Comparison of ENCODE assay signal across 8 mouse cellular contexts in genomic region chr1:85703245-85704186, GRCm38 (mm10). TPM values are rescaled to one million over a fixed set of nuclear protein-coding genes. Genes with fewer than 3 reads are reported as not detected.
DNase-seq lines count a peak whose midpoint lies in the region; ATAC-seq lines count a peak whose summit lies in the region.

No protein-coding gene starts in this region.

- H3K36me3 ChIP-seq in intestine, embryonic 14.5 days (ENCODE audit: control insufficient read depth, insufficient read depth, low read length), result no peaks in the 10 kb centered on the region

- ATAC-seq in intestine, embryonic 14.5 days (replicated peaks; ENCODE audit: low FRiP score, low TSS enrichment, low read depth), result peak; percentile 97
- ATAC-seq in megakaryocyte progenitor cell, adult 5-6 weeks (replicated peaks; ENCODE audit: poor library complexity), result peak; percentile 95

- peak overlapping the region; percentile 61 for H3K27ac ChIP-seq in intestine, embryonic 14.5 days (ENCODE audit: low read depth)

- H3K9ac ChIP-seq in intestine, embryonic 14.5 days (ENCODE audit: low read length), result peak overlapping the region; percentile 27; the same call in 1 of the 2 replicates

- 22% methylated on average over 22 of the region's 22 CpGs for WGBS in intestine, embryonic 14.5 days

- H3K4me1 ChIP-seq in intestine, embryonic 14.5 days (replicated peaks; ENCODE audit: control insufficient read depth, insufficient read depth, low read length), result no peaks in the 10 kb centered on the region

- H3K4me3 ChIP-seq in intestine, embryonic 14.5 days (ENCODE audit: low read depth, low read length), result peak overlapping the region; percentile 36

- H3K27me3 ChIP-seq in intestine, embryonic 14.5 days (replicated peaks; ENCODE audit: control insufficient read depth, insufficient read depth, low read length), result no peaks in the 10 kb centered on the region

- intact Hi-C loops in gastrocnemius, postnatal 36 days (cut with DNase I), result no loop called here
- intact Hi-C loops in left cerebral cortex, postnatal 10 days (cut with DNase I), result no loop called here

- DNase-seq in adrenal gland, adult 2 months, result peak; percentile 76
- peak; percentile 89 for DNase-seq in embryo, embryonic 11 days
- DNase-seq in gastrocnemius, postnatal 36 days, result peak; percentile 28 to 49
- DNase-seq in intestine, embryonic 14.5 days (ENCODE audit: low spot score), result peak; percentile 84
- peak; percentile 55 to 90 for DNase-seq in left cerebral cortex, postnatal 10 days (ENCODE audit: extremely low spot score in 1 of 2, low spot score in 2 of 2)
- DNase-seq in right cerebral cortex, postnatal 14 days, result peak; percentile 66
- DNase-seq in urinary bladder, postnatal 25 days (ENCODE audit: low spot score), result peak; percentile 71

- H3K4me2 ChIP-seq in intestine, embryonic 14.5 days (ENCODE audit: low read length), result peak overlapping the region; percentile 58

- H3K9me3 ChIP-seq in intestine, embryonic 14.5 days (ENCODE audit: control insufficient read depth, low read length), result no peaks in the 10 kb centered on the region

RNA-seq across cellular contexts. Expression of gene Sp100, which starts 53.7 kb away (rescaled TPM):
- 10 to 100 TPM; 19.1 to 21.0 TPM for total RNA-seq in adrenal gland, adult 2 months (2021)
- polyA plus RNA-seq in adrenal gland, adult 2 months (2012; rRNA removed), result 2.7 and 2.9 TPM in 2 replicates
- total RNA-seq in gastrocnemius, postnatal 36 days (2021), result 1 to 10 TPM; 4.3 to 5.8 TPM
- 1.8 and 2.0 TPM in 2 replicates for polyA plus RNA-seq in intestine, embryonic 14.5 days (2014; fragmentation: Nextera tagmentation; extraction: Ambion mirVana)
- under 1 TPM in 1 of 2 experiments, not detected in 1; 0.61 TPM for total RNA-seq in left cerebral cortex, postnatal 10 days (2021)
- 126 and 135 TPM in 2 replicates for total RNA-seq in megakaryocyte progenitor cell, adult 5-6 weeks (2015)
- 63.4 and 82.1 TPM in 2 replicates for total RNA-seq in megakaryocyte progenitor cell, adult 5-6 weeks (2017)

Comparison
In these comparisons a context has a peak if more than half of its experiments do, and no peak if none do; other contexts are left out.
1. Peak in every context shown above with its lines: DNase-seq, ATAC-seq, H3K4me3 ChIP-seq and H3K27ac ChIP-seq.
2. DNase-seq: peak in every context shown above with its lines; median percentile 89 in embryo, embryonic 11 days; 84 in intestine, embryonic 14.5 days; 76 in adrenal gland, adult 2 months; 72 in left cerebral cortex, postnatal 10 days; 71 in urinary bladder, postnatal 25 days; 66 in right cerebral cortex, postnatal 14 days; 38 in gastrocnemius, postnatal 36 days.